Mouse (Mus musculus): Measurements from ENCODE around the gene Sh3pxd2b.

Sh3pxd2b gene

DNA sequence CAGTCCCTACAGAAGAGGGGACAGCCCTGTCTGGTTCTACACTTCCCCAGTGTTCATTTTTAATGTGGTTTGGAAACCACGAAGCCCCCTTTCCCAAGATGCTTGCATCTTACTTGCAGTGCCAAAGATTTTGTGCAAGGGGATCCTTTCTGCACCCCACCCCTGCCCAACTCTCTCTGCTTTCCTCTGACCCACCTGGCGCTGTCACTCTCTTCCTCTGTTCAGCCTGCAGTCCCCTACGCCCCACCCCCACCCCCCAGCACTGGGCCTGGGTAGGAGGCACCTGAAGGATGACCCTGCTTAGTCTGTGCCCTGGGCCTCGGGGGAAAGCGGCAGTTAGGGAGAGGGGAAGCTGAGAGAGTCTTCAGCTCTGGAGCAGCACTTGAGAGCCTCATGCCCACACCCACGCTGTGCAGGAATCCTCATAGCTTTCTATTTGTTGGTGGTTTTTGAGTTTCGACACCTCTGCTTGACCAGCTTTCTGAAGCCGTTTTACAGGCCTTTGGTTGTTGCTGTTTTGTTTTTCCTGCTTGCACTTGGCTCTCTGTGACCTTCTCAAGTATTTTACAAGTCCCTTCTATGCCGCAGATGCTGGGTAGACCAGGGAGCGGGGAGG is 77.5 kb downstream of the Sh3pxd2b start:
- peak; percentile 11 to 49 for DNase-seq (ENCODE audit: low spot score in 2 of 2)

DNA sequence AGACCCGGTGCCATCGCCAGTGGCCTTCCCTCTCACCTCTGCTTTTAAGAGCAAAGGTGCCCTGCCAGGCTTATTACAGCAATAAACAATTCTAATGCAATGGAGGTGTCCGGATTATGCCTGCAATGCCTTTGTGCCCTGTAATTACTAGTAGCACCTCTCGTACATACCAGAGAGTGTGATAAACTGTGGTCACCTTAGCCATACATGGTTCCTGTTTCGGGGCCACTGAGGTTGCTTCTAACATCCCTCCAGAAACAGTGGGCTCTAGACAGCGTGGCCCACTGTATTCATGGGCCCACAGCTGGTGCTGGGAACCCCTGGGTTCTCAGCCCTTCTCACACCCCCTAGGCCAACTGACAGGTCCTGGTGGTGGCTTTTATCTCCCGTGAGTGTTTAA is 79.9 kb downstream of the Sh3pxd2b start:
- peak; percentile 33 to 53 for DNase-seq (ENCODE audit: low spot score in 2 of 2)

- peak; percentile 17 to 26 for DNase-seq (ENCODE audit: low spot score in 2 of 2)
Measured at GRCm38 (mm10) chr11:32435410-32436060, 87.9 kb downstream of the Sh3pxd2b start.

DNA sequence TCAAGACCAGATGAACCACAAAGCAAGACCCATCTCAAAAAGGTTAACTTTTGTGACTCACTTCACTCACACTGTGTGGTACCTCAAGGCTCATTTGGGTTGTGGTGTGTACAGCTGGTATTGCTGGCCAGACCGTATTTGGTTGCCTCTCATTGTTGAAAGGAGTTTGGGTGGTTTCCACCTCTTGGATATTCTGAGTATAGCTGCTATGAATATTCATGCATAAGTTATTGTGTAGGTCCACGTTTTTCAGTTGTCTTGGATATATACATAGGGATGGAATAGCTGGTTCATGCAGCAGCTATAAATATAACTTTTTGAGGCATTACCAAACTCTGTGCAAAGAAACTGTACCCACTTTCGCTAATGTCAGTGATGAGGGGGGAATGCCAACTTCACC is 95.0 kb downstream of the Sh3pxd2b start:
- no peak for DNase-seq (ENCODE audit: low spot score in 2 of 2)

DNA sequence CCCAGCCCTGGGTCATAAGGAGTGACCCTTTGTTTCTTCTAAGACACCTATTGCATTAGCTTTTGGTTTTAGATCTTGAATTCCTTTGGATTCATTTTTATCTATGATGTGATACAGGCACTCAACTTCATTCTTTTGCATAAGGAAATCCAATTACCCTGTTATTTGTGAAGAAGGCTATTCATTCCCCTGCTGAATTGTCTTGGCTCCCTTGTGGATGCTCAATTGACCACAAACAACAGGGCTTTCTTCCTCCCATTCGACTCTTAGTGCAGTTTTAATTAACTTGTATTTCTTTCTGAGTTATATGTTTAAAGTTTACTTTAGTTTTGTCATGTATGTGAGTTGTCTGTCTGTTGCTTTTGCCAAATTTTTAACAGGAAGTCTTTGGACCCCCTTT is 96.6 kb downstream of the Sh3pxd2b start:
- no peak for DNase-seq (ENCODE audit: low spot score in 2 of 2)

DNA sequence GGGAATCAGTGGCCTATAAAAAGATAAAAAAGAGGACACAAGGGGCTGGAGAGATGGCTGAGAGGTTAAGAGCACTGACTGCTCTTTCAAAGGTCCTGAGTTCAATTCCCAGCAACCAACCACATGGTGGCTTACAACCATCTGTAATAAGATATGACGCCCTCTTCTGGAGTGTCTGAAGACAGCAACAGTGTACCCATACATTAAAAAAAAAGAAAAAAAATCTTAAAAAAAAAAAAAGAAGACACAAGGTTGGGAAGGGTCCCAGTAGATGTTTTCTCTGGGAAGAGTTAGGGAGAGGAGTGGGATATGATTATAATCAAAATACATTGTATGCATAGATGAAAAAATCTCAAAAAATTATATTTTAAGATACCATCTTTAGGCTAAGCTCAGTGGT is 97.5 kb downstream of the Sh3pxd2b start:
- no peak for DNase-seq (ENCODE audit: low spot score in 2 of 2)

DNA sequence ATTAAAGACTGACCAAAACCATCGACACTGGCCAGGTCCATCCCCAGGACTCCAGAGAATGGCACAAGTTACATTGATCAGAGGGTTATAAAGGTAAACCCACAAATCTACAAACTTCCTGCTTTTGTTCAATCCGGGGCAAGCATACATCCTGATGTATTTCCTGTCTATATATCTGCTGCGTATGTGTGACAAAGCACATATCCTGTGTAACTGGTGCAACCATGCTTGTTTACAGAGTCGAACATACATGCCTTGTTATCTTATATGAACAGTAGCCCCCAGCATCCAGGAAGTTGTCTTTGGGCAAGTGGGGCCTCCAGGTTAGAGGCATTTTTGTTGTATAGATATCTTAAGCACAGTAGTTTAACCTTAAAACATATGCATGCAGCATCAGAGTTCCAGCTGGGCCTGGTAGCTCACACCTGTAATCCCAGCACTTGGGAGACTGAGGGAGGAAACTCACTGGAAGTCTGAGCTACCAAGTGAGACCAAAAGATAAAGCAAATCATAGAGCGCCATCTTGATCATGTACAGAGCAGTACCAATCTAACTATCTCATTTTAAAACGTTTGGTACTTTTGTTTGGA is 98.1 kb downstream of the Sh3pxd2b start:
- DNase-seq (ENCODE audit: low spot score in 2 of 2): peak in 1 of 2 experiments; percentile 25

GRCm38 (mm10) chr11:32450216-32450615 is 102.6 kb downstream of the Sh3pxd2b start:
- DNase-seq (ENCODE audit: low spot score in 2 of 2): peak; percentile 38 to 55

DNA sequence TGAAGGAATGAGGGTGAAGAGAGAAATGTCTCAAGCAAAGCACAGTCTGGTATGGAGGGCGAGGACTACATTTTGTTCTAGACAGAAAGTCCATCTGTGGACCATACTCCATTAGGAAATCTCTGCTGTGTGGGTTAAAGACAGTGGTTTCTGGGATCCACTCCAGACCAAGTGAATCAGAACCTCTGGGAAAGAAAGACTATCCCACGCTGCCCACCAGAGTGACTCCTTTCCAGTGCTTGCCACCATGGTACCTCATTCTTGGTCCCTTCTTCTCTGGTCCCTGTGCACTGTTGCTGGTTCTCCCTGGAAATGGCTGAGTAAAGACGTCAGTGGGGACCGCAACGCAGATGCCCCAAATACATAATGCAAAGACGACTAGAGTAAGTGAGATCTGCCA is 103.7 kb downstream of the Sh3pxd2b start:
- DNase-seq (ENCODE audit: low spot score in 2 of 2): no peak

GRCm38 (mm10) chr11:32452745-32453144 is 105.1 kb downstream of the Sh3pxd2b start:
- no peak for DNase-seq (ENCODE audit: low spot score in 2 of 2)

GRCm38 (mm10) chr11:32453353-32453915 is 105.8 kb downstream of the Sh3pxd2b start:
- DNase-seq (ENCODE audit: low spot score in 2 of 2): no peak

GRCm38 (mm10) chr11:32454231-32454799 is 106.7 kb downstream of the Sh3pxd2b start:
- DNase-seq (ENCODE audit: low spot score in 2 of 2): no peak

DNA sequence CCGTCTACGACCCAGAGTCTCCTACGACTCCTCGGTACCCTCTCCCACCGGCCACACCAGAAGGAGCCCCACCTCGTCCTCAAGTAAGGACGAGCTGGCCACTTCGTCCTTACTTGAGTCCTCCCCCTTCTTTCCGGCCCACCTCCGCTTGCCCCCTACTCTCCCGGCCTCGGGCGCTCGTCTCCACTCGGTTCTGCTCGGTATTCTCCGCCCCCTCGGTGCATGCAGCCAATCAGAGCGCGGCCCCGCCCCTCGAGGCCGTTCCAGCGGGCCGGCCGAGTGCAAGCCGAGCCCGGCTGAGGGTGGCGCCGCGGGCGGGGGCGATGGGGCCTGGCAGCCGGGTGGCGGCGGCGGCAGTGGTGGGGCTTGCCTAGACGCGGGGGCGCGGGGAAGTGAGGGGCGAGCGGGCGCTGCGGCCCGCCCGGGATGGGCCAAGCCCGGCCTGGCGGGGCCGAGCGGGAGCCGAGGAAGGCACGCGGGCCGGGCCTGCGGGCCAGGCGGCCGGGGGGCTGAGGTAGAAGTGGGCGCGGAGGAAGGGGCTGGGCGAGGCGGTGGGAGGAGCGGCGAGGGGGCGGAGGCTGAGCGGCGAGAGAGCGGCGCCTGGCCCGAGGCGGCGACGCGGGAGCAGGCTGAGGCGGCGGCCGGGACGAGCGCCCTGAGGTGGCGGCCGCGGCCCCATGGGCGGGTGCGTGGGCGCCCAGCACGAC is 107.3 kb downstream of the Sh3pxd2b start, which contains the start of gene Ubtd2:
Gene Ubtd2 (plus strand): TSS at position 571 of the 707 bp plus-strand sequence.
- DNase-seq (ENCODE audit: low spot score in 2 of 2): peak; percentile 87 to 91

GRCm38 (mm10) chr11:32455507-32456141 is 108.0 kb downstream of the Sh3pxd2b start:
- DNase-seq (ENCODE audit: low spot score in 2 of 2): no peak

DNA sequence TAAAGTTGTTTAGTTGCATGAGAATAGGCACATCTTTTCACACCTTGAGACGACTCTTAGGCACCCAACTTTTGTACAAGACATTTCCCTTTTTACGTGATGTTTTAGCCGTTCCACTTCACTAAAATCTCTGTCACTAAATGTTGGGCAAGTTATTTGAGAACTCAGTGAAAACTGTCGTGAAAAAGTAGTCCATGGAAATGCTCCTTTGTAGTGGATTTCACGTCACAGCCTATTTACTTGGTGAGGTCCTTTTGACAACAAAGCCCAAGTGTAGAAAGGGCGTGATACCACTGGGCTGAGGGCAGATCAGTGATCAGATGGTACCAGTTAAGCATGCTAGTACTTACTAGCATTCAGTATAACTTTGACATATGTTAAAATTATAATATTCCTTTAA is 108.7 kb downstream of the Sh3pxd2b start:
- DNase-seq (ENCODE audit: low spot score in 2 of 2): no peak

DNA sequence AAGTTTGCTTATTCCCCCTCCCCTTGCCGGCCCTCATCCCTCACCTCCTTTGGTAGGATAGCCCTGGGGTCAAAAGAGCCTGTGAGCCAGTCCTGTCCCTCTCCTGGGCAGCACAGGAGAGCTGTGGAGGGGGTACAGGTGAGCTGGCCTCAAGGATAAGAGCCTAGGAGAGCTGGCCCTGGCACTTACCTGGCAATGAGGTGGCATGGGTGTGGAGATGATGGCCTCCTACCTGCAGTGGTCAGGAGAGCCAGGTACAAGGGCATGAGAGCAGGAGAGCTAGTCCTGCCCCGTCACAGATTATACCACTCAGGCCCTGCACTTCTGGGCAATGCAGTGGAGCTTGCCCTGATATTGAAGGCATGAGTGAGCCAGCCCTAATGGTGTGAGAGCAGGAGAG is 116.7 kb downstream of the Sh3pxd2b start:
- no peak for DNase-seq (ENCODE audit: low spot score in 2 of 2)

- no peak for DNase-seq (ENCODE audit: low spot score in 2 of 2)
Measured at GRCm38 (mm10) chr11:32471925-32472324, 124.3 kb downstream of the Sh3pxd2b start.

GRCm38 (mm10) chr11:32474725-32475124 is 127.1 kb downstream of the Sh3pxd2b start:
- DNase-seq (ENCODE audit: low spot score in 2 of 2): no peak

- DNase-seq (ENCODE audit: low spot score in 2 of 2): no peak
Measured at GRCm38 (mm10) chr11:32475487-32476236, 128.0 kb downstream of the Sh3pxd2b start.

Measured in natural killer cell, adult 2 months (primary cell).